Mouse (Mus musculus) kidney, adult 2 months (tissue): ENCODE measurements around the gene E2f6.

Experiments
- CTCF ChIP-seq: fragments of 200-500 bp; conservative IDR thresholded peaks from 2 replicates; pipeline ENCODE4 v1.5.1; 2011; ENCODE audit warnings: low read depth, mild to moderate bottlenecking, control low read depth, low read length, moderate library complexity, mixed read lengths; ENCODE audit not compliant: insufficient read depth, insufficient read length
- POLR2A ChIP-seq: fragments of 200-500 bp; IDR thresholded peaks from one replicate; pipeline ENCODE4 v1.6.1; 2011; ENCODE audit warnings: low read depth, low read length, control low read depth

GRCm38 (mm10) chr12:16866460-16866859 is 55.7 kb downstream of the E2f6 start:
- TF ChIP-seq CTCF (no peak), POLR2A (no peak)
